Mouse (Mus musculus): ENCODE data around the gene Haus5.

- TF ChIP-seq CTCF (IDR thresholded peaks at IDR 0.05; ENCODE audit: control insufficient read depth, insufficient read depth, low read length) (peak; percentile 45), POLR2A (IDR thresholded peaks at IDR 0.05; ENCODE audit: borderline replicate concordance, control insufficient read depth, low read depth, low read length) (no peak)
Measured at GRCm38 (mm10) chr7:30619202-30619601, 45.6 kb downstream of the Haus5 start.

All from bone marrow, adult 2 months (tissue).